Mouse (Mus musculus) cortical plate, adult 2 months (tissue): ENCODE results near the gene Pitpnb.

Experiments used
- CTCF ChIP-seq: fragments of 200-500 bp; IDR thresholded peaks from 2 replicates; pipeline ENCODE4 v1.5.1; 2011; ENCODE audit warnings: mild to moderate bottlenecking, control low read depth, low read length; ENCODE audit not compliant: insufficient read depth; ENCODE audit errors: extremely low read depth
- POLR2A ChIP-seq: fragments of 200-500 bp; IDR thresholded peaks from 2 replicates; pipeline ENCODE4 v1.6.1; 2011; ENCODE audit warnings: mild to moderate bottlenecking, low read length, control low read depth; ENCODE audit not compliant: insufficient read depth; ENCODE audit errors: extremely low read depth

- no peak for TF ChIP-seq POLR2A
- TF ChIP-seq CTCF: no peak
Measured at GRCm38 (mm10) chr5:111325813-111326212, 4.8 kb upstream of the Pitpnb start.
